Mouse (Mus musculus): ENCODE measurements around the gene Sohlh1. TPM values are rescaled to one million over a fixed set of nuclear protein-coding genes. Genes with fewer than 3 reads are reported as not detected.
"Not testable (repeated sequence)": the region's sequence is repeated elsewhere in the genome, so short reads cannot be mapped to it uniquely, and the experiment has no call there.

The Sohlh1 gene
- polyA plus RNA-seq, 1 experiment from 2014 or later = not detected

- H3K9ac ChIP-seq = no peak overlapping the region
- H3K4me2 ChIP-seq (replicated peaks) = no peak overlapping the region
- no peaks in the 10 kb centered on the region for H3K4me1 ChIP-seq
- no peaks in the 10 kb centered on the region for H3K27me3 ChIP-seq
- 0 out of 2 replicates have a peak, but pooled peaks have one; percentile 60 for ATAC-seq (ENCODE audit: insufficient number of reproducible peaks, insufficient read depth, low FRiP score, low TSS enrichment)
- 45% methylated on average over 5 of the region's 5 CpGs for WGBS
- no peak overlapping the region for H3K4me3 ChIP-seq
- no peak overlapping the region for H3K27ac ChIP-seq
- no peaks in the 10 kb centered on the region for H3K36me3 ChIP-seq
- no peaks in the 10 kb centered on the region for H3K9me3 ChIP-seq
Measured at GRCm38 (mm10) chr2:25836291-25836690, 10.8 kb downstream of the Sohlh1 start.

- Histone ChIP-seq H3K9ac (no peak overlapping the region), H3K4me1 (no peaks in the 10 kb centered on the region), H3K4me2 (replicated peaks) (no peak overlapping the region), H3K4me3 (no peak overlapping the region), H3K9me3 (no peaks in the 10 kb centered on the region), H3K27me3 (no peaks in the 10 kb centered on the region), H3K27ac (no peak overlapping the region), H3K36me3 (no peaks in the 10 kb centered on the region)
- ATAC-seq (ENCODE audit: insufficient number of reproducible peaks, insufficient read depth, low FRiP score, low TSS enrichment) = no peak
- WGBS = 88% methylated on average over 3 of the region's 3 CpGs
Measured at GRCm38 (mm10) chr2:25830786-25831185, 16.3 kb downstream of the Sohlh1 start.

- H3K4me2 ChIP-seq (replicated peaks) = no peak overlapping the region
- no peak overlapping the region for H3K4me3 ChIP-seq
- H3K36me3 ChIP-seq = no peaks in the 10 kb centered on the region
- 76% methylated on average over 8 of the region's 8 CpGs for WGBS
- H3K9ac ChIP-seq = no peak overlapping the region
- no peaks in the 10 kb centered on the region for H3K4me1 ChIP-seq
- no peaks in the 10 kb centered on the region for H3K9me3 ChIP-seq
- no peak overlapping the region for H3K27ac ChIP-seq
- no peak for ATAC-seq (ENCODE audit: insufficient number of reproducible peaks, insufficient read depth, low FRiP score, low TSS enrichment)
- H3K27me3 ChIP-seq = no peaks in the 10 kb centered on the region
Measured at GRCm38 (mm10) chr2:25828344-25828947, 18.6 kb downstream of the Sohlh1 start.

GRCm38 (mm10) chr2:25824751-25825150, 22.3 kb downstream of the Sohlh1 start:
- no peak overlapping the region for H3K4me2 ChIP-seq (replicated peaks)
- no peak for ATAC-seq (ENCODE audit: insufficient number of reproducible peaks, insufficient read depth, low FRiP score, low TSS enrichment)
- no peaks in the 10 kb centered on the region for H3K36me3 ChIP-seq
- H3K27me3 ChIP-seq = no peaks in the 10 kb centered on the region
- no peak overlapping the region for H3K9ac ChIP-seq
- no peaks in the 10 kb centered on the region for H3K9me3 ChIP-seq
- H3K27ac ChIP-seq = no peak overlapping the region
- no peaks in the 10 kb centered on the region for H3K4me1 ChIP-seq
- WGBS = 85% methylated on average over 3 of the region's 3 CpGs
- H3K4me3 ChIP-seq = no peak overlapping the region

- Histone ChIP-seq H3K4me2 (replicated peaks) (no peak within 1 kb of the TSS), H3K4me1 (no peaks in the 10 kb centered on the region), H3K27me3 (no peaks in the 10 kb centered on the region), H3K4me3 (no peak within 1 kb of the TSS), H3K9ac (no peak within 1 kb of the TSS), H3K27ac (no peak within 1 kb of the TSS), H3K36me3 (no peaks in the 10 kb centered on the region), H3K9me3 (no peaks in the 10 kb centered on the region)
- no peak for ATAC-seq (ENCODE audit: insufficient number of reproducible peaks, insufficient read depth, low FRiP score, low TSS enrichment)
- 93% methylated on average over 1 of the region's 1 CpGs for WGBS
Measured at GRCm38 (mm10) chr2:25822806-25823205, 24.2 kb downstream of the Sohlh1 start, which contains the start of gene Lcn9. Lcn9 (plus strand) TSS chr2:25823153.

DNA sequence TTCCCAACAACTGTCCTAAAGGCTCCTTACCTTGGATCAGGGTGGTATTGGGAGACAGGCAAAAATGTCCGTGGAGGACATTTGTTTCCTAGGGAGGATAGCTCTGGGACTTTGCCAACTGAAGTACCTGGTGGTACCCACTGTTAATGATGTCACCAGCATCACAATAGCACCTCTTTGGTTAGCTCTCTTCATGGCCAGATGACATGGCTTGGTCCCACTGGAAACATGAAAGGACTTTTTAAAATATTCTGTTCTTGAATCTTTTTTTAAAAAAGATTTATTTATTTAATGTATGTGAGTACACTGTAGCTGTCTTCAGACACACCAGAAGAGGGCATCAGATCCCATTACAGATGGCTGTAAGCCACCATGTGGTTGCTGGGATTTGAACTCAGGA, 31.3 kb downstream of the Sohlh1 start, which contains the start of gene Glt6d1:
Gene Glt6d1 (minus strand): TSS at position 101 of the 400 bp plus-strand sequence.
- not testable (repeated sequence) for H3K9me3 ChIP-seq; H3K27me3 ChIP-seq; H3K27ac ChIP-seq; H3K36me3 ChIP-seq; H3K4me1 ChIP-seq; H3K4me2 ChIP-seq (replicated peaks); ATAC-seq (ENCODE audit: insufficient number of reproducible peaks, insufficient read depth, low FRiP score, low TSS enrichment); H3K9ac ChIP-seq; H3K4me3 ChIP-seq
- 57% methylated on average over 1 of the region's 1 CpGs for WGBS

GRCm38 (mm10) chr2:25813364-25813763, 33.7 kb downstream of the Sohlh1 start:
- Histone ChIP-seq H3K36me3 (no peaks in the 10 kb centered on the region), H3K27me3 (no peaks in the 10 kb centered on the region), H3K4me2 (replicated peaks) (no peak overlapping the region), H3K9me3 (no peaks in the 10 kb centered on the region), H3K27ac (no peak overlapping the region), H3K9ac (no peak overlapping the region), H3K4me1 (no peaks in the 10 kb centered on the region), H3K4me3 (no peak overlapping the region)
- no peak for ATAC-seq (ENCODE audit: insufficient number of reproducible peaks, insufficient read depth, low FRiP score, low TSS enrichment)
- 74% methylated on average over 5 of the region's 5 CpGs for WGBS

GRCm38 (mm10) chr2:25811711-25812110, 35.3 kb downstream of the Sohlh1 start:
- no peak overlapping the region for H3K27ac ChIP-seq
- no peaks in the 10 kb centered on the region for H3K4me1 ChIP-seq
- H3K27me3 ChIP-seq = no peaks in the 10 kb centered on the region
- no peak overlapping the region for H3K4me3 ChIP-seq
- 79% methylated on average over 2 of the region's 2 CpGs for WGBS
- no peak overlapping the region for H3K4me2 ChIP-seq (replicated peaks)
- H3K9me3 ChIP-seq = no peaks in the 10 kb centered on the region
- H3K9ac ChIP-seq = no peak overlapping the region
- no peaks in the 10 kb centered on the region for H3K36me3 ChIP-seq
- no peak for ATAC-seq (ENCODE audit: insufficient number of reproducible peaks, insufficient read depth, low FRiP score, low TSS enrichment)

DNA sequence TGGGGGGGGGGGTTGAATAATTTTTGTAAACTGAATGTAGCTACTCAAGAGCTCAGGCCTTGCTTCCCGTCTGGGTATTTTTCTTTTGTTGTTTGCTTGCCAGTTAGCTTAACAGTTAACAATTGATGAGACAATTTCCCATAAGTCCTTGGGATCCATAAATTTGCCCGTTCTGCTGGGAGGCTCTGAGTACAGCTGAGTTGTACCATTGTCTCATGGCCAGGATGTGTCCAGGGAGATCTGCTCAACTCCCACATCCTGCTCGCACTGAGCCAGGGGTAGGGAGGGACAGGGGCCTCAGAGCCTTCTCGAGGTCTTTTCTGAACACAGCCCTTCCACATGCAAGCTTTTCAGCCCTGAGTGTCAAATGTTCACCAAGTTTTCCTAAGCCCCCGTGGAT, 49.0 kb downstream of the Sohlh1 start:
- Histone ChIP-seq H3K4me3 (no peak overlapping the region), H3K27me3 (no peaks in the 10 kb centered on the region), H3K9me3 (no peaks in the 10 kb centered on the region), H3K4me1 (no peaks in the 10 kb centered on the region), H3K36me3 (no peaks in the 10 kb centered on the region), H3K4me2 (replicated peaks) (no peak overlapping the region), H3K27ac (no peak overlapping the region), H3K9ac (no peak overlapping the region)
- ATAC-seq (ENCODE audit: insufficient number of reproducible peaks, insufficient read depth, low FRiP score, low TSS enrichment) = no peak
- WGBS = 54% methylated on average over 5 of the region's 5 CpGs

DNA sequence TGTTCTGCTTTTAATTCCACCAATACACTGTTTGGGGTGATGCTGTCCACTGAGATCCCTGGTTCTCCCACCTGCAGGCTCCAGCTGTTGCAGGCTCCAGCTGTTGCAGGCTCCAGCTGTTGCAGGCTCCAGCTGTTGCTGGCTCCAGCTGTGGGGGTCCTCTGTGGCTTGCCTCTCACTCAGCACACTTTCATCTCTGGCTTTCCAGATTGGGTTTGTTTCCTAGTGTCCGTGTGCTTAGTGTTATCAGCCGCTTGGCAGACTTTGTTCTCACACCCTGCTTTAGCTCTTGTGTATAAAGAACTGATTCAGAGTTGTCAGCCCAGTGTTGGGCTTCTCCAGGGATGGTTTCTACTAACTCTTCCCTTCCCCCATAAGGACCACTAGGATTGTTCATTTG, 49.4 kb downstream of the Sohlh1 start:
- Histone ChIP-seq H3K36me3 (no peaks in the 10 kb centered on the region), H3K4me2 (replicated peaks) (no peak overlapping the region), H3K27ac (no peak overlapping the region), H3K4me3 (no peak overlapping the region), H3K4me1 (no peaks in the 10 kb centered on the region), H3K27me3 (no peaks in the 10 kb centered on the region), H3K9ac (no peak overlapping the region), H3K9me3 (no peaks in the 10 kb centered on the region)
- ATAC-seq (ENCODE audit: insufficient number of reproducible peaks, insufficient read depth, low FRiP score, low TSS enrichment) = no peak
- WGBS = 41% methylated on average over 2 of the region's 2 CpGs

Measured in embryonic facial prominence, embryonic 12.5 days (tissue).